Mouse (Mus musculus): Measurements from ENCODE around the gene Pknox2. TPM values are rescaled to one million over a fixed set of nuclear protein-coding genes. Genes with fewer than 3 reads are reported as not detected.

Pknox2 gene
- polyA plus RNA-seq (2021; fragmentation: Nextera tagmentation): 14.6 and 30.8 TPM in 2 replicates
- long read RNA-seq, experiment 1, transcript Pknox2-201 (13 exons, 3,632 nt): major isoform, 67 of 127 reads
- long read RNA-seq, experiment 1, transcript Pknox2-202 (12 exons, 3,431 nt): minor isoform, 5 of 127 reads
- long read RNA-seq, experiment 1, partial matches to known transcripts: 14 of 127 reads
- long read RNA-seq, experiment 1, other reads (novel, unspliced or antisense): 39 of 127 reads
- long read RNA-seq, experiment 2, partial matches to known transcripts: 4 of 17 reads
- long read RNA-seq, experiment 2, other reads (novel, unspliced or antisense): 12 of 17 reads

DNA sequence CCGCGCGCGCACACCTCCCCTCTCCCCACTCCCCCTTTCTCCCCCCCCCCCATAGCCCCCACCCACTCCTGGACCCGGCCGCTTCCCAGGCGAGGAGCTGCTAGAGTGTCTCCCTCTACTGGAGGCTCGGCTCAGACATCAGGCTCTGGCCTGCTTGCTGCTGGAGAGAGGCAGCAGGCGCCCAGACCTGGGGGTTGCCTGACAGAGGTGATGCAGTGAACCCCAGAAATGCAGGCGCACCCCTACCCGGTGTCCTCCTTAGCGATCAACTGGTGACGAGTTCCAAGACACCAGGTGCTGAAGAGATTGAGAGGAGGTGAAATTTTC is at the start of gene Pknox2:
Gene Pknox2 (minus strand): TSS at position 49 of the 327 bp plus-strand sequence.

Other genes with a start within 250 kb of the Pknox2 start
- 15.2 and 17.4 TPM in 2 replicates for gene Tmem218, start 60.8 kb upstream of the Pknox2 start, polyA plus RNA-seq (2021; fragmentation: Nextera tagmentation)
- 1.3 and 1.5 TPM in 2 replicates for gene Slc37a2, start 108.3 kb upstream of the Pknox2 start, polyA plus RNA-seq (2021; fragmentation: Nextera tagmentation)
- gene Ccdc15, start 201.0 kb upstream of the Pknox2 start, polyA plus RNA-seq (2021; fragmentation: Nextera tagmentation): 1.1 and 1.4 TPM in 2 replicates
- 50.7 and 55.6 TPM in 2 replicates for gene Hepacam, start 219.9 kb upstream of the Pknox2 start, polyA plus RNA-seq (2021; fragmentation: Nextera tagmentation)

Measured in left cerebral cortex, adult 6 months (tissue).